Mouse (Mus musculus) olfactory bulb, adult 2 months (tissue): ENCODE measurements at regions not wholly inside any gene's neighbourhood (a gene's known extent, or its start where the extent isn't known, plus 50 kb on each side); places are given as distances from the start of the nearest gene placed in this dataset.

Experiments used
- CTCF ChIP-seq: fragments of 200-500 bp; IDR thresholded peaks from 2 replicates; pipeline ENCODE4 v1.5.1; 2012; ENCODE audit warnings: low read depth, mild to moderate bottlenecking, low read length, moderate library complexity; ENCODE audit not compliant: insufficient read depth
- POLR2A ChIP-seq: fragments of 200-500 bp; IDR thresholded peaks from 2 replicates; pipeline ENCODE4 v1.6.1; 2012; ENCODE audit warnings: mild to moderate bottlenecking, low read depth, low read length, moderate library complexity; ENCODE audit not compliant: insufficient read depth

GRCm38 (mm10) chr1:81913561-81913964, 319.3 kb upstream of the Gm9747 start:
- TF ChIP-seq CTCF (no peak), POLR2A (no peak)
